Mouse (Mus musculus): Measurements from ENCODE around the gene Tgif2lx1. TPM values are rescaled to one million over a fixed set of nuclear protein-coding genes. Genes with fewer than 3 reads are reported as not detected.

The Tgif2lx1 gene
- polyA plus RNA-seq (2012; ENCODE audit: low replicate concordance) = not detected in 2 replicates

GRCm38 (mm10) chrX:118480637-118481036 is at the start of gene Tgif2lx1:
TSS of gene Tgif2lx1 (minus strand) at chrX:118480737.

Other genes with a start within 250 kb of the Tgif2lx1 start
- not detected in 2 replicates for gene Tgif2lx2, start 53.5 kb downstream of the Tgif2lx1 start, polyA plus RNA-seq (2012; ENCODE audit: low replicate concordance)

Measured in leukemia stem cell, adult 10-12 weeks (primary cell).